Mouse (Mus musculus) embryonic facial prominence, embryonic 12.5 days (tissue): ENCODE results near the gene Clcf1. TPM values are rescaled to one million over a fixed set of nuclear protein-coding genes. Genes with fewer than 3 reads are reported as not detected.

Experiments used
- ATAC-seq: fragments of 200-750 bp; cut with Nextera tagmentation; 2 replicates; pipeline ENCODE4 v1.8.0; 2017; ENCODE audit not compliant: insufficient number of reproducible peaks, insufficient read depth, low FRiP score, low TSS enrichment
- H3K27ac ChIP-seq: fragments of 300-500 bp; sonication (generic); 2 replicates; pipeline ENCODE4 v1.5.1; 2016; ENCODE audit warnings: mild to moderate bottlenecking
- H3K27me3 ChIP-seq: fragments of 300-500 bp; sonication (generic); 2 replicates; pipeline ENCODE4 v1.6.1; 2016; ENCODE audit warnings: mild to moderate bottlenecking, moderate library complexity
- H3K36me3 ChIP-seq: fragments of 300-500 bp; sonication (generic); 2 replicates; pipeline ENCODE4 v1.6.1; 2016; ENCODE audit warnings: mild to moderate bottlenecking
- H3K4me1 ChIP-seq: fragments of 300-500 bp; sonication (generic); 2 replicates; pipeline ENCODE4 v1.6.1; 2016
- H3K4me2 ChIP-seq: fragments of 300-500 bp; sonication (generic); replicated peaks from 2 replicates; pipeline ENCODE4 v1.6.1; 2016; ENCODE audit warnings: mild to moderate bottlenecking, moderate library complexity
- H3K4me3 ChIP-seq: fragments of 300-500 bp; sonication (generic); 2 replicates; pipeline ENCODE4 v1.5.1; 2016; ENCODE audit warnings: mild to moderate bottlenecking
- H3K9ac ChIP-seq: fragments of 300-500 bp; sonication (generic); 2 replicates; pipeline ENCODE4 v1.6.1; 2016; ENCODE audit warnings: mild to moderate bottlenecking, moderate library complexity
- H3K9me3 ChIP-seq: fragments of 300-500 bp; sonication (generic); 2 replicates; pipeline ENCODE4 v1.6.1; 2016; ENCODE audit warnings: mild to moderate bottlenecking, moderate library complexity
- WGBS: fragments of 180-500 bp; shearing (Covaris S2); methylation state at CpG from one replicate; pipeline ENCODE4 v1.1.7; 2016; 5-methylcytosine and 5-hydroxymethylcytosine counted together
- polyA plus RNA-seq: library from polyadenylated mRNA; unstranded; fragments of >200 nt; fragmentation: Nextera tagmentation; extraction: Ambion mirVana; gene quantifications from 2 replicates; pipeline ENCODE4 v1.2.1, GENCODE M21; 2016

Clcf1 gene
- polyA plus RNA-seq, 1 experiment from 2014 or later = 8.5 TPM

GRCm38 (mm10) chr19:4181892-4182291 is 32.1 kb upstream of the Clcf1 start:
- H3K27ac ChIP-seq = no peak overlapping the region
- H3K27me3 ChIP-seq = no peaks in the 10 kb centered on the region
- 39% methylated on average over 3 of the region's 3 CpGs for WGBS
- no peaks in the 10 kb centered on the region for H3K9me3 ChIP-seq
- no peaks in the 10 kb centered on the region for H3K36me3 ChIP-seq
- H3K9ac ChIP-seq = no peak overlapping the region
- H3K4me2 ChIP-seq = no peak overlapping the region
- H3K4me1 ChIP-seq = peaks cover 13% of the 10 kb centered on the region; the same call in 1 of the 2 replicates
- no peak overlapping the region for H3K4me3 ChIP-seq
- ATAC-seq = no peak

GRCm38 (mm10) chr19:4183689-4184088 is 30.3 kb upstream of the Clcf1 start:
- Histone ChIP-seq H3K4me1 (peaks cover 13% of the 10 kb centered on the region; the same call in 1 of the 2 replicates), H3K36me3 (no peaks in the 10 kb centered on the region), H3K27me3 (no peaks in the 10 kb centered on the region), H3K9me3 (no peaks in the 10 kb centered on the region), H3K27ac (no peak overlapping the region), H3K4me3 (no peak overlapping the region), H3K9ac (no peak overlapping the region), H3K4me2 (no peak overlapping the region)
- ATAC-seq = no peak
- WGBS = 65% methylated on average over 2 of the region's 2 CpGs

GRCm38 (mm10) chr19:4184976-4185975 is 28.8 kb upstream of the Clcf1 start:
- no peaks in the 10 kb centered on the region for H3K36me3 ChIP-seq
- no peak overlapping the region for H3K4me3 ChIP-seq
- H3K9ac ChIP-seq = no peak overlapping the region
- peaks cover 13% of the 10 kb centered on the region; the same call in 1 of the 2 replicates for H3K4me1 ChIP-seq
- no peak overlapping the region for H3K27ac ChIP-seq
- H3K27me3 ChIP-seq = no peaks in the 10 kb centered on the region
- no peaks in the 10 kb centered on the region for H3K9me3 ChIP-seq
- WGBS = 56% methylated on average over 15 of the region's 15 CpGs
- no peak for ATAC-seq
- no peak overlapping the region for H3K4me2 ChIP-seq

GRCm38 (mm10) chr19:4187303-4187702 is 26.7 kb upstream of the Clcf1 start:
- Histone ChIP-seq H3K27me3 (no peaks in the 10 kb centered on the region), H3K9me3 (no peaks in the 10 kb centered on the region), H3K36me3 (no peaks in the 10 kb centered on the region), H3K4me3 (no peak overlapping the region), H3K9ac (no peak overlapping the region), H3K4me2 (no peak overlapping the region), H3K27ac (no peak overlapping the region), H3K4me1 (peaks cover 13% of the 10 kb centered on the region; the same call in 1 of the 2 replicates)
- WGBS = 74% methylated on average over 3 of the region's 3 CpGs
- ATAC-seq = no peak

GRCm38 (mm10) chr19:4189051-4189620 is 24.9 kb upstream of the Clcf1 start:
- H3K4me3 ChIP-seq = no peak overlapping the region
- H3K9me3 ChIP-seq = no peaks in the 10 kb centered on the region
- 87% methylated on average over 12 of the region's 12 CpGs for WGBS
- no peaks in the 10 kb centered on the region for H3K27me3 ChIP-seq
- no peak overlapping the region for H3K9ac ChIP-seq
- no peak overlapping the region for H3K27ac ChIP-seq
- no peak overlapping the region for H3K4me2 ChIP-seq
- peaks cover 12% of the 10 kb centered on the region for H3K36me3 ChIP-seq
- H3K4me1 ChIP-seq = peaks cover 26% of the 10 kb centered on the region
- ATAC-seq = no peak

GRCm38 (mm10) chr19:4190831-4191334 is 23.2 kb upstream of the Clcf1 start, which contains the start of gene Tbc1d10c:
Tbc1d10c (minus strand) TSS chr19:4191284.
- ATAC-seq = no peak
- peak within 1 kb of the TSS; percentile 68 for H3K4me3 ChIP-seq
- WGBS = 61% methylated on average over 4 of the region's 4 CpGs

GRCm38 (mm10) chr19:4191528-4192250 is 22.3 kb upstream of the Clcf1 start, which contains the start of gene Ppp1ca:
Ppp1ca (plus strand) TSS chr19:4192065.
- Histone ChIP-seq H3K9ac (peak within 1 kb of the TSS; percentile 95), H3K4me1 (peaks cover 21% of the 10 kb centered on the region), H3K27ac (peak within 1 kb of the TSS; percentile 96), H3K36me3 (peaks cover 38% of the 10 kb centered on the region), H3K4me2 (peak within 1 kb of the TSS; percentile 90), H3K9me3 (no peaks in the 10 kb centered on the region), H3K4me3 (peak within 1 kb of the TSS; percentile 68), H3K27me3 (no peaks in the 10 kb centered on the region)
- WGBS = 8% methylated on average over 27 of the region's 47 CpGs
- ATAC-seq = peak; percentile 85

More at GRCm38 (mm10) chr19:4190831-4191334, 23.2 kb upstream of the Clcf1 start, which contains the start of gene Tbc1d10c:
- Histone ChIP-seq H3K9me3 (no peaks in the 10 kb centered on the region), H3K36me3 (peaks cover 30% of the 10 kb centered on the region), H3K27me3 (no peaks in the 10 kb centered on the region), H3K4me2 (peak within 1 kb of the TSS; percentile 90), H3K4me1 (peaks cover 13% of the 10 kb centered on the region), H3K9ac (peak within 1 kb of the TSS; percentile 95), H3K27ac (peak within 1 kb of the TSS; percentile 96)

- H3K4me1 ChIP-seq = peaks cover 23% of the 10 kb centered on the region
- peaks cover 45% of the 10 kb centered on the region for H3K36me3 ChIP-seq
- peak overlapping the region; percentile 90 for H3K4me2 ChIP-seq
- under 1% methylated on average over 51 of the region's 52 CpGs for WGBS
- peak overlapping the region; percentile 68 for H3K4me3 ChIP-seq
- H3K9me3 ChIP-seq = no peaks in the 10 kb centered on the region
- no peak for ATAC-seq
- no peaks in the 10 kb centered on the region for H3K27me3 ChIP-seq
- H3K27ac ChIP-seq = peak overlapping the region; percentile 96
- peak overlapping the region; percentile 95 for H3K9ac ChIP-seq
These were observed 21.6 kb upstream of the Clcf1 start for GRCm38 (mm10) chr19:4192251-4192985.

GRCm38 (mm10) chr19:4193129-4193528 is 20.9 kb upstream of the Clcf1 start:
- ATAC-seq = no peak
- peaks cover 23% of the 10 kb centered on the region for H3K4me1 ChIP-seq

GRCm38 (mm10) chr19:4194021-4194724 is 19.9 kb upstream of the Clcf1 start:
- no peak overlapping the region for H3K4me3 ChIP-seq
- no peaks in the 10 kb centered on the region for H3K9me3 ChIP-seq
- H3K4me2 ChIP-seq = peak overlapping the region; percentile 90; the same call in 1 of the 2 replicates
- peaks cover 23% of the 10 kb centered on the region for H3K4me1 ChIP-seq
- H3K36me3 ChIP-seq = peaks cover 53% of the 10 kb centered on the region
- 92% methylated on average over 8 of the region's 8 CpGs for WGBS
- H3K27ac ChIP-seq = no peak overlapping the region
- H3K27me3 ChIP-seq = no peaks in the 10 kb centered on the region
- no peak for ATAC-seq
- H3K9ac ChIP-seq = no peak overlapping the region

More at GRCm38 (mm10) chr19:4193129-4193528, 20.9 kb upstream of the Clcf1 start:
- 69% methylated on average over 6 of the region's 6 CpGs for WGBS
- no peaks in the 10 kb centered on the region for H3K9me3 ChIP-seq
- H3K4me3 ChIP-seq = peak overlapping the region; percentile 68
- H3K4me2 ChIP-seq = peak overlapping the region; percentile 90
- H3K36me3 ChIP-seq = peaks cover 50% of the 10 kb centered on the region
- no peak overlapping the region for H3K27ac ChIP-seq
- no peaks in the 10 kb centered on the region for H3K27me3 ChIP-seq
- peak overlapping the region; percentile 95 for H3K9ac ChIP-seq
